Mouse (Mus musculus): Measurements from ENCODE around the gene Cldn18.

DNA sequence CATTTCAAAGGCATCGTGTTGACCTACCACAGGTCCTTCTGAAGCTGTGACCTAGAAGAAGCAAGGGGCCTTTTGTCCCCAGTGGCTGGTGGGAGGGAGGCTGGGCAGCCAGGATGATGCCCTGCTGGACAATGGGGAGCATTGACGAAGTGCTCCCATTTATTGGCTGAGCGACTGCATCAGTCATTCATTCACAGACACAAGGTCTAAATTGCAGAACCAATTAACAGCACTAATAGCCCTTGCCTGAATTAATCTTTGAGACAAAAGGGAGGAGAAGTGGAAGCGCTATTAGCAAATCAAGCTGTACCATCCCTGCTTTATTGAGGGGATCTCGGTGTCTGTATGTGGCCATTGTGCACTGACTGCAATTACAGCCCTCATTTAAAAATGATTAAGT is 27.5 kb upstream of the Cldn18 start:
- TF ChIP-seq UBTF (IDR thresholded peaks at IDR 0.05; ENCODE audit: borderline replicate concordance, insufficient read depth, low read depth, low read length) (no peak), CTCF (IDR thresholded peaks at IDR 0.05 in 2 of 3, conservative IDR thresholded peaks at IDR 0.05 in 1 of 3; ENCODE audit: control insufficient read depth in 1 of 3, insufficient read depth in 1 of 3, low read depth in 2 of 3, low read length in 3 of 3, poor library complexity in 1 of 3, severe bottlenecking in 1 of 3) (no peak)
